Mouse (Mus musculus): ENCODE measurements around the gene Ncan. TPM values are rescaled to one million over a fixed set of nuclear protein-coding genes. Genes with fewer than 3 reads are reported as not detected.

Ncan gene
- total RNA-seq, 1 experiment from 2014 or later = not detected

Other genes with a start within 250 kb of the Ncan start
- not detected in 3 replicates for gene Cilp2, start 233.2 kb downstream of the Ncan start, total RNA-seq (2017)
- 0.95 to 1.6 TPM (median 1.1 TPM) in 3 replicates for gene Tssk6, start 218.7 kb downstream of the Ncan start, total RNA-seq (2017)
- gene Ndufa13, start 218.3 kb downstream of the Ncan start, total RNA-seq (2017) = 91.2 to 131 TPM (median 108 TPM) in 3 replicates
- not detected in 3 replicates for gene Yjefn3, start 218.2 kb downstream of the Ncan start, total RNA-seq (2017)
- gene Gatad2a, start 124.5 kb downstream of the Ncan start, total RNA-seq (2017) = 65.6 to 93.7 TPM (median 68.3 TPM) in 3 replicates
- gene Mau2, start 78.1 kb downstream of the Ncan start, total RNA-seq (2017) = 58.1 to 68.4 TPM (median 66.0 TPM) in 3 replicates
- 32.1 to 49.3 TPM (median 38.7 TPM) in 3 replicates for gene Sugp1, start 78.1 kb downstream of the Ncan start, total RNA-seq (2017)
- 3.2 to 3.9 TPM in 2 of 3 replicates, not detected in the other for gene Tm6sf2, start 47.9 kb downstream of the Ncan start, total RNA-seq (2017)
- gene Hapln4, start 37.4 kb downstream of the Ncan start, total RNA-seq (2017) = not detected in 3 replicates
- gene Nr2c2ap, start 10.5 kb upstream of the Ncan start, total RNA-seq (2017) = 6.0 to 12.0 TPM (median 11.1 TPM) in 3 replicates
- gene Rfxank, start 18.3 kb upstream of the Ncan start, total RNA-seq (2017) = 12.5 to 17.9 TPM (median 17.8 TPM) in 3 replicates
- gene Borcs8, start 18.6 kb upstream of the Ncan start, total RNA-seq (2017) = 60.6 to 63.2 TPM (median 61.3 TPM) in 3 replicates
- gene Mef2b, start 18.8 kb upstream of the Ncan start, total RNA-seq (2017) = 0.78 to 1.5 TPM in 2 of 3 replicates, not detected in the other
- gene Tmem161a, start 51.5 kb upstream of the Ncan start, total RNA-seq (2017) = 4.2 to 14.5 TPM (median 9.0 TPM) in 3 replicates
- gene Slc25a42, start 91.4 kb upstream of the Ncan start, total RNA-seq (2017) = 0.32 to 1.4 TPM in 2 of 3 replicates, not detected in the other
- 14.0 to 47.5 TPM (median 21.6 TPM) in 3 replicates for gene Sugp2, start 113.4 kb upstream of the Ncan start, total RNA-seq (2017)
- gene Armc6, start 113.6 kb upstream of the Ncan start, total RNA-seq (2017) = 1.7 to 8.4 TPM (median 2.9 TPM) in 3 replicates
- gene Homer3, start 162.0 kb upstream of the Ncan start, total RNA-seq (2017) = 2.0 to 3.7 TPM (median 3.4 TPM) in 3 replicates
- 74.6 to 94.0 TPM (median 75.3 TPM) in 3 replicates for gene Ddx49, start 181.6 kb upstream of the Ncan start, total RNA-seq (2017)
- 79.7 to 131 TPM (median 108 TPM) in 3 replicates for gene Cope, start 181.6 kb upstream of the Ncan start, total RNA-seq (2017)
- gene Cers1, start 194.9 kb upstream of the Ncan start, total RNA-seq (2017) = not detected in 3 replicates
- not detected in 3 replicates for gene Gdf1, start 208.9 kb upstream of the Ncan start, total RNA-seq (2017)
- 21.5 to 44.5 TPM (median 27.6 TPM) in 3 replicates for gene Upf1, start 232.4 kb upstream of the Ncan start, total RNA-seq (2017)